Mouse (Mus musculus) liver, embryonic 16.5 days (tissue): Measurements from ENCODE around the gene Ccr6. TPM values are rescaled to one million over a fixed set of nuclear protein-coding genes. Genes with fewer than 3 reads are reported as not detected.
"Not testable (repeated sequence)": the region's sequence is repeated elsewhere in the genome, so short reads cannot be mapped to it uniquely, and the experiment has no call there.

Experiments used
- ATAC-seq: fragments of 200-750 bp; cut with Nextera tagmentation; 2 replicates; pipeline ENCODE4 v1.8.0; 2017; ENCODE audit warnings: low read depth, mild to moderate bottlenecking, moderate number of reproducible peaks, moderate library complexity
- H3K27ac ChIP-seq: fragments of 300-500 bp; sonication (generic); 2 replicates; pipeline ENCODE4 v1.5.1; 2014; ENCODE audit warnings: mild to moderate bottlenecking, low read length
- H3K27me3 ChIP-seq: fragments of 300-500 bp; sonication (generic); 2 replicates; pipeline ENCODE4 v1.6.1; 2014; ENCODE audit warnings: low read depth, low read length, mixed read lengths; ENCODE audit not compliant: control insufficient read depth, insufficient read depth
- H3K36me3 ChIP-seq: fragments of 300-500 bp; sonication (generic); 2 replicates; pipeline ENCODE4 v1.6.1; 2014; ENCODE audit warnings: mild to moderate bottlenecking; ENCODE audit not compliant: control insufficient read depth, insufficient read depth
- H3K4me1 ChIP-seq: fragments of 300-500 bp; sonication (generic); 2 replicates; pipeline ENCODE4 v1.6.1; 2014; ENCODE audit warnings: low read depth, low read length, mixed read lengths; ENCODE audit not compliant: control insufficient read depth
- H3K4me2 ChIP-seq: fragments of 300-500 bp; sonication (generic); 2 replicates; pipeline ENCODE4 v1.6.1; 2014; ENCODE audit warnings: low read depth, low read length, mixed read lengths
- H3K4me3 ChIP-seq: fragments of 300-500 bp; sonication (generic); 2 replicates; pipeline ENCODE4 v1.5.1; 2014; ENCODE audit warnings: low read depth, mild to moderate bottlenecking, low read length
- H3K9ac ChIP-seq: fragments of 300-500 bp; sonication (generic); 2 replicates; pipeline ENCODE4 v1.6.1; 2014; ENCODE audit warnings: low read depth, low read length
- H3K9me3 ChIP-seq: fragments of 300-500 bp; sonication (generic); replicated peaks from 2 replicates; pipeline ENCODE4 v1.6.1; 2016; ENCODE audit warnings: low read length; ENCODE audit not compliant: control insufficient read depth
- WGBS: fragments of 180-500 bp; shearing (Covaris S2); extraction: QIAGEN DNeasy Blood & Tissue Kit; methylation state at CpG from one replicate; pipeline ENCODE4 v1.1.7; 2014; ENCODE audit not compliant: insufficient replicate concordance; 5-methylcytosine and 5-hydroxymethylcytosine counted together
- polyA plus RNA-seq: library from polyadenylated mRNA; unstranded; fragments of >200 nt; fragmentation: Nextera tagmentation; extraction: Ambion mirVana; gene quantifications from 2 replicates; pipeline ENCODE4 v1.2.1, GENCODE M21; 2015

The Ccr6 gene
- 0.08 and 0.11 TPM in 2 replicates for polyA plus RNA-seq

- no peak within 1 kb of the TSS for H3K4me3 ChIP-seq
- 28% methylated on average over 3 of the region's 3 CpGs for WGBS
- H3K4me2 ChIP-seq, result no peak within 1 kb of the TSS
- no peaks in the 10 kb centered on the region for H3K4me1 ChIP-seq
- H3K36me3 ChIP-seq, result no peaks in the 10 kb centered on the region
- H3K27me3 ChIP-seq, result no peaks in the 10 kb centered on the region
- no peak within 1 kb of the TSS for H3K9ac ChIP-seq
- no peak within 1 kb of the TSS for H3K27ac ChIP-seq
- H3K9me3 ChIP-seq, result no peaks in the 10 kb centered on the region
- no peak for ATAC-seq
These were observed at the start of gene Ccr6 for GRCm38 (mm10) chr17:8235743-8236142. Gene Ccr6 (plus strand): TSS chr17:8236043.

GRCm38 (mm10) chr17:8193678-8194077, 42.2 kb upstream of the Ccr6 start:
- WGBS, result 82% methylated on average over 8 of the region's 8 CpGs
- H3K4me3 ChIP-seq, result no peak overlapping the region
- no peak overlapping the region for H3K4me2 ChIP-seq
- no peak overlapping the region for H3K27ac ChIP-seq
- H3K9me3 ChIP-seq, result no peaks in the 10 kb centered on the region
- ATAC-seq, result no peak
- no peaks in the 10 kb centered on the region for H3K4me1 ChIP-seq
- H3K27me3 ChIP-seq, result no peaks in the 10 kb centered on the region
- peaks cover 11% of the 10 kb centered on the region for H3K36me3 ChIP-seq
- H3K9ac ChIP-seq, result no peak overlapping the region

GRCm38 (mm10) chr17:8195685-8196376, 40.0 kb upstream of the Ccr6 start:
- Histone ChIP-seq H3K27me3 (no peaks in the 10 kb centered on the region), H3K27ac (no peak overlapping the region), H3K36me3 (peaks cover 11% of the 10 kb centered on the region), H3K4me3 (no peak overlapping the region), H3K4me1 (no peaks in the 10 kb centered on the region), H3K4me2 (no peak overlapping the region), H3K9me3 (no peaks in the 10 kb centered on the region), H3K9ac (no peak overlapping the region)
- 61% methylated on average over 8 of the region's 8 CpGs for WGBS
- no peak for ATAC-seq

- WGBS, result 61% methylated on average over 3 of the region's 3 CpGs
- Histone ChIP-seq H3K27me3 (no peaks in the 10 kb centered on the region), H3K4me1 (no peaks in the 10 kb centered on the region), H3K27ac (no peak overlapping the region), H3K4me3 (no peak overlapping the region), H3K9ac (no peak overlapping the region), H3K4me2 (no peak overlapping the region), H3K9me3 (no peaks in the 10 kb centered on the region), H3K36me3 (peaks cover 9% of the 10 kb centered on the region)
- no peak for ATAC-seq
These were observed 38.2 kb upstream of the Ccr6 start for GRCm38 (mm10) chr17:8197652-8198051.

- H3K4me1 ChIP-seq, result no peaks in the 10 kb centered on the region
These were observed 36.5 kb upstream of the Ccr6 start for GRCm38 (mm10) chr17:8199067-8199935.

GRCm38 (mm10) chr17:8199936-8200330, 35.9 kb upstream of the Ccr6 start:
- H3K9me3 ChIP-seq, result no peaks in the 10 kb centered on the region
- no peak overlapping the region for H3K4me2 ChIP-seq
- H3K27me3 ChIP-seq, result no peaks in the 10 kb centered on the region
- 56% methylated on average over 1 of the region's 1 CpGs for WGBS
- no peaks in the 10 kb centered on the region for H3K4me1 ChIP-seq
- H3K36me3 ChIP-seq, result peaks cover 4% of the 10 kb centered on the region; the same call in 1 of the 2 replicates
- H3K9ac ChIP-seq, result no peak overlapping the region
- no peak overlapping the region for H3K27ac ChIP-seq
- no peak for ATAC-seq
- H3K4me3 ChIP-seq, result no peak overlapping the region

More at GRCm38 (mm10) chr17:8199067-8199935, 36.5 kb upstream of the Ccr6 start:
- Histone ChIP-seq H3K4me3 (no peak overlapping the region), H3K9ac (no peak overlapping the region), H3K36me3 (peaks cover 9% of the 10 kb centered on the region), H3K27ac (no peak overlapping the region), H3K27me3 (no peaks in the 10 kb centered on the region), H3K9me3 (no peaks in the 10 kb centered on the region), H3K4me2 (no peak overlapping the region)
- no peak for ATAC-seq
- WGBS, result 60% methylated on average over 11 of the region's 11 CpGs

- no peak overlapping the region for H3K27ac ChIP-seq
- no peaks in the 10 kb centered on the region for H3K9me3 ChIP-seq
- H3K4me1 ChIP-seq, result no peaks in the 10 kb centered on the region
- no peaks in the 10 kb centered on the region for H3K36me3 ChIP-seq
- no peaks in the 10 kb centered on the region for H3K27me3 ChIP-seq
- H3K4me3 ChIP-seq, result no peak overlapping the region
- WGBS, result 38% methylated on average over 1 of the region's 1 CpGs
- H3K4me2 ChIP-seq, result no peak overlapping the region
- ATAC-seq, result no peak
- H3K9ac ChIP-seq, result no peak overlapping the region
These were observed 32.4 kb upstream of the Ccr6 start for GRCm38 (mm10) chr17:8203487-8203886.

GRCm38 (mm10) chr17:8205221-8205631, 30.6 kb upstream of the Ccr6 start:
- not testable (repeated sequence) for H3K4me2 ChIP-seq, H3K9ac ChIP-seq, H3K27me3 ChIP-seq, H3K4me3 ChIP-seq, H3K36me3 ChIP-seq, ATAC-seq, H3K4me1 ChIP-seq, H3K27ac ChIP-seq, H3K9me3 ChIP-seq
- WGBS, result 45% methylated on average over 1 of the region's 1 CpGs

- no peaks in the 10 kb centered on the region for H3K27me3 ChIP-seq
- H3K27ac ChIP-seq, result no peak overlapping the region
- 58% methylated on average over 5 of the region's 5 CpGs for WGBS
- H3K9me3 ChIP-seq, result no peaks in the 10 kb centered on the region
- no peak for ATAC-seq
- no peaks in the 10 kb centered on the region for H3K36me3 ChIP-seq
- H3K9ac ChIP-seq, result no peak overlapping the region
- no peaks in the 10 kb centered on the region for H3K4me1 ChIP-seq
- H3K4me2 ChIP-seq, result no peak overlapping the region
- H3K4me3 ChIP-seq, result no peak overlapping the region
These were observed 29.2 kb upstream of the Ccr6 start for GRCm38 (mm10) chr17:8206691-8207090.
